Mouse (Mus musculus) adrenal gland, postnatal 14 days (tissue): ENCODE data around the gene Hist1h1b. TPM values are rescaled to one million over a fixed set of nuclear protein-coding genes. Genes with fewer than 3 reads are reported as not detected.
"Not testable (repeated sequence)": the region's sequence is repeated elsewhere in the genome, so short reads cannot be mapped to it uniquely, and the experiment has no call there.

ENCODE experiments used
- DNase-seq: peaks from one replicate; pipeline ENCODE4 v3.0.0; 2021; ENCODE audit warnings: mixed read lengths
- total RNA-seq: library from RNA; stranded (reverse); gene quantifications from 2 replicates; pipeline ENCODE4 v1.2.3, GENCODE M21; 2021

Hist1h1b gene
- total RNA-seq, 1 experiment from 2014 or later, result 152 TPM

DNA sequence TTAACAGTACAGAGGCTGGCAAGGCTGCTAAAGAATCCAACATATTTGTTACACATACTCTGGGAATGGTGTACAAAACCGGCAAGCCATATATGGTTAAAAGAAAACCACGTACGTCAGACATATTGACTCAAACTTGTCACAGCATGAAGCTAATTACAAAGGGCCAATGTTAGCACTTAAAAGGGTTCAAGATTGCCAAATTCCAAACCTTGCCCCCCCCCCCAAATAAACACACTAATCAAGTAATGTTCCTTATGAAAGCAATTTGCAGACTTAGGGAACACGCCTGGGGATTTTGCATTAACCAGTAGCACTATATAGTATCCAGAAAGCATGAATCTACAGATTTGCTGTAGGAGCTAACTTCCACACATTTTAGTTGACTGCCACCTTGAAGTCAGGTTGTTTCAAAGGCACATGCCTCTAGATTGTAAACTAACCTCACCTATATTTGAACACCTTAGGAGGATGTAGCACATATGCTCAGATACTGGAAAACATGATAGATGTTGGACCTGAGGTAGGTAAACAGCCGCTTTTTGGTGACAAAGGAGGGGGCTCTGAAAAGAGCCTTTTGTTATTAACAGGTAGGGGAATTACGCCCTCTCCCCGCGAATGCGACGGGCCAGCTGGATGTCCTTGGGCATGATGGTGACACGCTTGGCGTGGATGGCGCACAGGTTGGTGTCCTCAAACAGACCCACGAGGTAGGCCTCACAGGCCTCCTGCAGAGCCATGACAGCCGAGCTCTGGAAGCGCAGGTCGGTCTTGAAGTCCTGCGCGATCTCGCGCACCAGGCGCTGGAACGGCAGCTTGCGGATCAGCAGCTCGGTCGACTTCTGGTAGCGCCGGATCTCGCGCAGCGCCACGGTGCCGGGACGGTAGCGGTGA, 2.2 kb upstream of the Hist1h1b start:
- DNase-seq, result not testable (repeated sequence)

DNA sequence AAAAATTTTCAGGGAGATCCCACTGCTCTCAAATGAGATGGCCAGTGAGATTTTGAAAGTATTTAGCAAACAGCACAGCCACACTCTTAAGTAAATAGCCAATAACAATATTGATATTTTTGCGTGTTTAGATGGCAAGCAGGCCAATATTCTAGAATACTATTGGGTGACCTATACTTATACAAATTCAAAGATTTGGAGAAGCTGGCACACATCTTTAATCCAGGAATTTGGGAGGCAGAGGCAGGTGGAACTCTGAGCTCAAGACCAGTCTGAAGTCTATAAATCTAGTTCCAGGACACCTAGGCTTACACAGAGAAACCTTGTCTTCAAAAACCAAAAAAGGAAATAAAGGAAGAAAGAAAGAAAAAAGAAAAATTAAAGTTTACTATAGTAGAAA, 1.2 kb upstream of the Hist1h1b start:
- no peak for DNase-seq

DNA sequence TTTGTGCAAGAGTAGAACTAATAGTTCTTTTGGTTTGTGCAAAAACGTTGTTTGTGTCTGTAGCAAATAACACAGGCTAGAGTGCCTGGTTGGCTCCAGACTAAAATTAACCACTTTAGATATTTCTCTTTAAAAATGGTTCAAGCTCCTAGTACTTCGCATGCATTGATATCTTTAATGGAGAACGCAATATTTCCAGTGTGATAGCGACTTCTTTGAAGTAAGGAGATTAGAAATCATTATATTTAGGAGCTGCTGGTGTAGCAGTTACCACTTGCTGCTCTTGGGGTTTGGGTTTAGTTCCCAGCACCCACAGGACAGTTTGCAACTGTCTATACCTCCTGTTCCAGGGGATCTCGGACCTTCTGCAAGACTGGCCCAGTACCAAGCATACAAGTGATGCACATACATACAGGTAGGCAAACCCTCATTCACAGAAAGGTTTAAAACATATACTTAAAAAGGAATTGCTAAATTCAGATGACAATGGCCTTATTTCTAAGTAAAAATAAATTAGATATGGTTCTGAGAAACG, 663 bp upstream of the Hist1h1b start:
- DNase-seq, result no peak

DNA sequence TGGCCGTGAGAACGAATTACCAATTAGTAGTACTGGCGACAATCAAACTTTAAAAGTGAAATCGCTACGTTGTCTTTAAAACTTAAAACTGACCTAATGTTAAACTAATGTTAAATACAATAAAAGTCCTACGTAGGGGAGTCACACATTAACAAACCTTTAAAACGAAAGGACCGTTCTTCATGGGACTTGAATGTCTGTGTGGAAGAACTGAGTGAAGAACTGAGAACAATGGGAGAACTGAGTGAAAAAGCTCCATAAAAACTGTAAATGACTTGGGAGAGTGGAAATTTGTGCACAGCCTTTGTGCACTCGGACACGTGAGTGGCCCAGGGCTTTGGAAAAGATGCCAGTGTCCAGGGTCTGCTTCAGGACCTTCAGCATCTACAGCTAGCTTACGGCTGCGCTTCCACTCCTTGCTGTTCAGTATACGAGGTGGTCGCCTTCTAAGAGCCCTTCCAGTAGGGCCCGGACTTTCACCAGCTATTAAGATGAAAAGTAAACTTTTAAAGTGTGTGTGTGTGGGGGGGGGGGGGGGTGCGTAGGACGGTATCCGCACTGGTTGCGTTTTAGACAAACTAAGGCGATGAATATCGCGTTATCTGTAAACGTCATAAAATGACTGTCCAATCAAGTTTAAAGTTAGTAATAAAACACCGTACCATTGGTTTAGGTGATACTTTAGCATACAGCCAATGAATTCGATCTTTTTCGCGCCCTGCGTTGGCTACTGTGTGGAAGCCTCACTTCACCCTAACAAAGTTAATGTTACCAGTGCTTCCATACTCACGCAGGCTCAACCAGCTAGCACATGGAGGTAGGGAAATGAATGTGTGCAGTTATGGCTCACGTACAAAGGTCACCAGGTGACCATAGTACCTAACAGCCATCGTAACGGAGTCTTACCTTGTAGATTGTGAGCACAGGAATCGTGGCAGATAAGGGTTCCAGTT, 1.3 kb downstream of the Hist1h1b start:
- DNase-seq, result peak; percentile 80

DNA sequence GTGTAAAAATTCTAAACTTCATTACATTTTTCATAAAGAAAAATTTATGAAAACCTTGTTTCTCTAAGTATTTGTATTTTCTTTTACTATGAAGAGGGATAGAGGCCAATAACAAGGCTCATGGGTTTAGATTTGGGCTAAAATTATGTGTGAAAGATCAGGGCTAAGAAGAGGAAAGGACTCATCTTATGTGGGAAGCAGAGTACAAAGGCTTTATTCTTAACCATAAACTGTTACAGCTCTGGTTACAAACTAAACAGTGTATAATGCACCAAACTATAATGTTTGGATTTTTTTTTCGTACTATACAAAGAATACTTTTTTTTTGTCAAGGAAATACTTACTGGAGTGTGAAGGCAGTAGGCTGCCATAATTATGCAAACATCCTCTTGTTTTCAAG, 24.7 kb downstream of the Hist1h1b start:
- DNase-seq, result no peak

DNA sequence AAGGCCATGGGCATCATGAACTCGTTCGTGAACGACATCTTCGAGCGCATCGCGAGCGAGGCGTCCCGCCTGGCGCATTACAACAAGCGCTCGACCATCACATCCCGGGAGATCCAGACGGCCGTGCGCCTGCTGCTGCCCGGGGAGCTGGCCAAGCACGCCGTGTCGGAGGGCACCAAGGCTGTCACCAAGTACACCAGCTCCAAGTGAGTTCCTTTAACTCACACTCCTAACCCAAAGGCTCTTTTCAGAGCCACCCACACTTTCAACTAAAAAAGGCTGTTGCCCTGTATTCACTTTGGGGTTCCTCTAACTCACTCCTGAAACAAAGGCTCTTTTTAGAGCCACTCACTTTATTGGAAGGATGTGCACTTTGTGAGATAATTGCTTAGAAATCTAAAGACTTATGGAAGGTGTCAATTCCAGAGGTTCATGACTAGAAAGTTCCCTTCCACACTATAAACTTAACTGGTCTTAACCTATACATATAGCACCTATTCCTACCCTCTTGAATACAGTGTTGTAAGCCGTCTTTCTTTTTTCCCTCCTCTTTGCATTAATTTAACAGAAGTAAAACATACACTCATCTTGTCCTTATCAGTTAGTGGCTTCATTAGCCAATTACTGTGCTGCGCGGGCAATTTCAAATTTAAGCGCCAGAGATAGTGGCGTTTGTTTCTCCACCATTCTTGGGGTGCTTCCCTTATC, 26.0 kb downstream of the Hist1h1b start:
- DNase-seq, result peak; percentile 59

DNA sequence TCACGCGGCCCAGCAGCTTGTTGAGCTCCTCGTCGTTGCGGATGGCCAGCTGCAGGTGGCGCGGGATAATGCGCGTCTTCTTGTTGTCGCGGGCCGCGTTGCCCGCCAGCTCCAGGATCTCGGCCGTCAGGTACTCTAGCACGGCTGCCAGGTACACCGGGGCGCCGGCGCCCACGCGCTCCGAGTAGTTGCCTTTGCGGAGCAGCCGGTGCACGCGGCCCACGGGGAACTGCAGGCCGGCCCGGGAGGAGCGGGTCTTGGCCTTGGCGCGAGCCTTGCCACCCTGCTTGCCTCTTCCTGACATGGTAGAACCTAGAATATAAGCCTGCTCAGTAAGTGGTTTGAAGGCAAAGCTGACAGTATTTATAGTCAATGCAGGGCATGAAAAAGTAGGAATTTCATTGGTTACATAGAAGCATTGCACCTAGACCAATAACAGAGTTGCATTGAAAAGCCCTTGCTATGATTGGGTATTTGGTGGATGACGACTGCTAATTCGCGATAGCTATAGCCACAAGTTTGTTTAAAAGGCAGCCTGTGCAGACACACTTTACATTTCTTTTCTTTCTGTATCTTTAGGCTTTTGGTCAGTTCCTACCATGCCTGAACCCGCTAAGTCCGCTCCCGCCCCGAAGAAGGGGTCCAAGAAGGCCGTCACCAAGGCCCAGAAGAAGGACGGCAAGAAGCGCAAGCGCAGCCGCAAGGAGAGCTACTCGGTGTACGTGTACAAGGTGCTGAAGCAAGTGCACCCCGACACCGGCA, 26.7 kb downstream of the Hist1h1b start, which contains the start of the genes Hist1h2ak and Hist1h2bn:
Gene Hist1h2ak, minus strand, starts transcription at position 304 of the 762 bp plus-strand sequence.
Gene Hist1h2bn, plus strand, starts transcription at position 600 of the 762 bp plus-strand sequence.
- peak; percentile 68 for DNase-seq

DNA sequence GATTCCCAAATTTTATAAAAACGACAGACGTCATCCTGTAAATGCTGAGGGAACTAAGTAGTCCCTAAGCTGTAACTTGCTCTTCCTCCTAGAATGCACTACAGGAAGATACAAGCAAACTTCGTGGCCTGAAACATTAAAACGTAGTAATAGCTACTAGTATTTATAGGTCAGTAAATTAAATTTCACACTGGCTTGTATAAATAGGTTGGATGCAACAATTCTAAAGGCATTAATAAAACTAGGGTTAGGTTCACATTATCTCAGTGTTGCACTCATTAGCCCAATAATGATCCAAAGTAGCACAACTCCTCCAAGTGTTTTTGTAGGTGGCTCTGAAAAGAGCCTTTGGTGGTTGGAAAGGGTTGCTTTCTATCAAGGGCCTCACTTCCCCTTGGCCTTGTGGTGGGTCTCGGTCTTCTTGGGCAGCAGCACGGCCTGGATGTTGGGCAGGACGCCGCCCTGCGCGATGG, 27.3 kb downstream of the Hist1h1b start:
- no peak for DNase-seq

DNA sequence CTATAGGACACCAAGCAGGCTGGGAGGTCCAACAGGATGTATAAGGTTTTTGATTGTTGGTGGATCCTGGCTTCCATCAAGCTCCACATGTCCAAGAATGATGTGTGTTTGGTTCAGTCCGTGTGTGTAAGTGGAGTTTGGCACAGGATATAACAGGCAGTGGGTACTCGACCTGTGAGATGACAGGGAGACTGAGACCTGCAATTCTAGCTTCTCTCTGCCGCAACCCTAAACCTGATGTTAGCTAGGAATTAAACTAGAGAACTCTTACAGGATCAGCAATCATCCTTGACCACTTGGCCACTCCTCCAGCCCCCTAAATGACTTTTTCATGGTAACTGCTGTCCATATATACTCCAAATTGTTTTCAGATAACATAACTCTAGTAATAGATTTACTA, 28.1 kb downstream of the Hist1h1b start:
- DNase-seq, result no peak

DNA sequence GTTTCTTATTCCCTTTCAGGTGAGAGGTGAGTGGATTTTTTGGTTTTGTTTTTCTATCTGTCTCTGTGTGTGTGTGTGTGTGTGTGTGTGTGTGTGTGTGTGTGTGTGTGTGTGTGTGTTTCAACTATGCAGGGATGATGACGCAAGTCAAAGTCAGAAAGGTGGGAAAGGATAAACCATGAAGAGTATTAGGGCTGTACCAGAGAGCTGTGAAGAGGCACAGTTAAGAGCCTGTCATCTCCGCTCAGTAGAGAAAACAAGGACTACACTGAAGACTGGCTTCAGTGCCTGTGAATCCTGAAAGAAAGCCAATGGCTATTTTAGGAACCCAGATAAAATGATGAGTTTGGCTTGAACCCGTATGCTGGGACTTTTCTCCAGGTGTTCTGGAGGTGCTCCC, 28.6 kb downstream of the Hist1h1b start:
- no peak for DNase-seq

DNA sequence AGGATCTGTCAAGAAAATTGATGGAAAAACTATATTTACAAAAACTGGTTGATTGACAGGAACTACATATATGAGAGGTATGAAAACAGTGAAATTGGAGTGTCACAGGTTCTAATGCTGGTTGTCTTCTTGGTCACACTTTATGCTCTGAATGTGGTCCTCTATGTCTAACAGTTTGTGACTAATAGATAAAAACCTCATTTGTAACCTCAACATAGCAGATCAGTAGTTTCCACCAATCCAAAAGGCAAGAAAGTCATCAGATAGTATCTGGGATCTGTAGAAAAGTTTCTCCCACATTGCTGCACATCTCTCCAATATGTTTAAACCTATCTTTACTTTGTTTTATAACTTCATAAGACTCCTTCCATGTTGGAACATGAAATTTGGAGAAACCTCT, 29.0 kb downstream of the Hist1h1b start:
- DNase-seq, result no peak

DNA sequence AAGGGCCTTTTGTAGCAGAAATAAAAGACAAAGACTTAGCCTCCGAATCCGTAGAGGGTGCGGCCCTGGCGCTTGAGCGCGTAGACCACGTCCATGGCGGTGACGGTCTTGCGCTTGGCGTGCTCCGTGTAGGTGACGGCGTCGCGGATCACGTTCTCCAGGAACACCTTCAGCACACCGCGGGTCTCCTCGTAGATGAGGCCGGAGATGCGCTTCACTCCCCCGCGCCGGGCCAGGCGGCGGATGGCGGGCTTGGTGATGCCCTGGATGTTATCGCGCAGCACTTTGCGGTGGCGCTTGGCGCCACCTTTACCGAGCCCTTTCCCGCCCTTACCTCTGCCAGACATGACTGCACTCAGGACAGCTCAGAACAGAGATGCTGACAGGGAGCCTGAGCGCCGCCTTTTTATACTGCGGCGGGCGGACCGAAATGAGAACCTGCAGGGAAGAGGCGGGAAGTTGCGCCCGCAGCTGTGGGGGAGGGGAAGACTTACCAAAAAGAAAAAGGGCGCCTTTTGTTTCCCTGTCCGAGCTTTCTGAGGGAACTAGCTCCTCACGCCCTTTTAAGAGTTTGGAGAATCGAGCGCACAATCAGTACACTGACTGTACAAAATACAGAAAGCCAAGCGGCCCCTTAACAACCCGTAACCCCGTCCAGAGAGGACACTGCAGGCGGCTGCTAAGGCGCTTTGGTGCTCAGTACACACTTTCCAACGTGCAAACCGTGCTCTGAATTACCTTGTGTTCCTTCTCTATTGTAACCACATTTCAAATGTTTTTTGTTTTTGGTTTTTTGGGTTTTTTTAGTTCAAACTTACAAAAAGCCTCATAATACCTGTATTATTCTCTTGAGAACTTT, 30.0 kb downstream of the Hist1h1b start, which contains the start of gene Hist1h4k:
Gene Hist1h4k, minus strand, starts transcription at position 347 of the 859 bp plus-strand sequence.
- DNase-seq, result peak; percentile 94

DNA sequence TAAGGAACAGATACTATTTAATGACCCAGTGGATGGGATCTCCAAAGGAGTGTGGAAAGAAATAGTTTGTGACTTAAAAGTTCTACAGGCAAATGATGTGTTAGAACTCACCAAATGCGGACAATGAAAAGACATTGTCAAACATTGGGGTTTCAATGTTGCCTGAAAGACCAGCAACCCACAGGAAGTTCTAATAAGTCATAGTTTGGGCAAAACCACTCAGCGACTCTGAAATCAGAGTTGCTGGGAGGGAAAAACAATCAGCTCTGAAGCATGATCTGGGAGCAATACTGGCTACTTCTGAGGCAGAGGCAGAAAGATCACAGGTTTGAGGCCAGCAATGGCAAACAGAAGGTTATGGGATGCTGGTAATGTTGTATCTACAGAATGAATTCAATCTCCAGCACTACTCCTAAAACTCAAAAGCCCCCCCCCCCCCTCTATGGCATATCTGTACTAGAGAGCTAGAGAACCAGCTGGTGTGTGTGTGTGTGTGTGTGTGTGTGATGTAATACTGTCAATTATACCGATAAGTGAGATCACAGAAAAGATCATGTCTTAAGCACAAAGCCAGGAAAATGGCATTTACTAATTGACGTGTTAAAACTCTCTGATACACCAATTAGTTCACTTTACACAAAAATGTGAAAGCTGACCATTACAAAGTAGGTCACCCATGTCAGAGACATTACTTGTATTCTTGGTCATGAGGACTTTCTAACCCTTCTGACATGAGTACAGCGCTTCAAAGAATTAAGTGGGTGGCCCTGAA, 30.9 kb downstream of the Hist1h1b start:
- no peak for DNase-seq

DNA sequence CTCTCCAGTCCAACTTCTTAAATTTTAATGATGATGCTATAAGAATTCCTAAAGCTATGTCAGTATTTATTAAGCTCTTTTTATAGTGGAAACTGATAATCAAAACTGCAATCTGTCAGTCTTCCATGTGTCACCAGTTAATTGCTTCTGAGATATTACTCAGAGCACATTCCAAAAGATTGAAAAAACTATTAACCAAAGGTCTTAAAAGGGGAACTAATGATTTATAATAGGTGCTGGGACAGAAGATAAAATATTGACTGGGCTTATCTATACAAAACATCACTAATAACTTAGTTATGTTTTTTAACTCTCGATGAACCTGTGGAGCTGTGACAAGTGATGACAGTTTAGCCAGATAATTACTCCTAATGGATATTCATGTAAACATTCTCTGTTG, 35.4 kb downstream of the Hist1h1b start:
- DNase-seq, result no peak

DNA sequence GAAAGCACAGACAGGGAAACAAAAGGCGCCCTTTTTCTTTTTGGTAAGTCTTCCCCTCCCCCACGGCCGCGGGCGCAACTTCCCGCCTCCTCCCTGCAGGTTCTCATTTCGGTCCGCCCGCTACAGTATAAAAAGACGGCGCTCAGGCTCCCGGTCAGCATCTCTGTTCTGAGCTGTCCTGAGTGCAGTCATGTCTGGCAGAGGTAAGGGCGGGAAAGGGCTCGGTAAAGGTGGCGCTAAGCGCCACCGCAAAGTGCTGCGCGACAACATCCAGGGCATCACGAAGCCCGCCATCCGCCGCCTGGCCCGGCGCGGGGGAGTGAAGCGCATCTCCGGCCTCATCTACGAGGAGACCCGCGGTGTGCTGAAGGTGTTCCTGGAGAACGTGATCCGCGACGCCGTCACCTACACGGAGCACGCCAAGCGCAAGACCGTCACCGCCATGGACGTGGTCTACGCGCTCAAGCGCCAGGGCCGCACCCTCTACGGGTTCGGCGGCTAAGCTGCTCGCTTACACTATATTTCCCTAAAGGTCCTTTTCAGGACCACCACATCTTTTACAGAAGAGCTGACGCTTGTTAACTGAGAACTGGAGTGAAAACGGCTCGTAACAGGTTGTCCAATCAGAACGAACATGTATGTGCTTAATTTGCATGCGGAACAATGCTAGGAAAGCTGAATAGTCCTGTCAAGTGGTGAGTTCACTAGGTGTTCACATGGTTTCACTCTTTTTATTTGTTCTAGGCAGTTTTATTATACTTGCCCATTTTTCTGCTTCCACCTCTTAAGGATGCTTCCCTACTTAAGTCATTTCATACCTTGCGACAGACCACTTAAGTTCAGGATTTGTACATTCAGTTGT, 45.3 kb downstream of the Hist1h1b start, which contains the start of gene Hist1h4j:
Gene Hist1h4j, plus strand, starts transcription at position 159 of the 862 bp plus-strand sequence.
- DNase-seq, result peak; percentile 84

DNA sequence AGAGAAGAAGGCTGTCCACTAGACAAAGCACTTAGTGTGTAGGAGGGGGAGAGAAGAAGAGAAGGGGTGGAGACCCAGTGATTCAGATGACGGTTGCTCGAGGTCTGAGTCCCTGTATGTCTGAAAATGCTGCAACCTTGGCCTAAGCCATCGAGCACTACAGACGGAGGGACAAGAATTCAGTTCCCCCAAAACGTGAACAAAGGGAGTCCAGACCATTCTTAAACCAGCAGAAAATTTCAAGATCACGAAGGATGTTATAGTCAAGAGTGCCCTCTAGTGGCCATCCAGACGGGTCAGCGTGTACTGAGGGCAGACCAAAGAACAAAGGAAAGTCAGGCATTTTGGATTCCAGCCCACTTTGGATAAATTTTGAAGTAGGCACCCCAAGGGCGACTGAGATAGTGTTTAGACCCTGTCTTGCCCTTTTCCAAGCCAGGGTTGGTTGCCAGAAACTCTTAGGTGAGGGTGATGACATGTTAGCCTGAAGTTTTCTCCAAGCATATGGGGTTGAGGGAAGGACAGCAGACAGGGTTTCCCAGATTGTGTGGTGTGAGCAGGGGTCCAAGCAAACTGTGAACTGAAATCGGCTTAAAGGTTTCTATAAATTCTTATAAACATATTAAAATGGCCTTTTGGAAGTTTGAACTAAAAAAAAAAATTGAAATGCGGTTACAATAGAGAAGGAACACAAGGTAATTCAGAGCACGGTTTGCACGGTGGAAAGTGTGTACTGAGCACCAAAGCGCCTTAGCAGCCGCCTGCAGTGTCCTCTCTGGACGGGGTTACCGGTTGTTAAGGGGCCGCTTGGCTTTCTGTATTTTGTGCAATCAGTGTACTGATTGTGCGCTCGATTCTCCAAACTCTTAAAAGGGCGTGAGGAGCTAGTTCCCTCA, 46.2 kb downstream of the Hist1h1b start:
- DNase-seq, result peak; percentile 88

DNA sequence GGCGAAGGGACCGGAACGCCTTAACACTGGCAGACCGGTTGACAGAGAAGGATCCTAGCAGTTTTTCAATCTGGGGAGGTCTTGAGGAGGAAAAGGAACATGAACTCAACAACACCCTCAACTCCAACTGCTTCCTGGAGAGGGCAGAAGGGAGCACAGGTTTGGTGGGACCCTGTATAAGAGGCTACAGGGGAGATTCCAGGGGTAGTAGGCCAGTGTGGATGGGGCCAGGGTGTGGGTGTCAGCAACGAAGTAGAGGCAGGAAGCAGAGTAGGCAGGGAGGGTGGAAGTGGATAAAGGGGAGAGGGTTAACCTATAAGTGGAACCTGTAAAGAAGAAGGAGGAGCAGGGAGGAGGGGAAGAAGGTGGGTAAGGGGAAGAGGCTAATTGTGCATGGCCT, 47.0 kb downstream of the Hist1h1b start:
- DNase-seq, result no peak
